Mouse (Mus musculus) kidney, postnatal 0 days (tissue): ENCODE data around the gene Ntf5. TPM values are rescaled to one million over a fixed set of nuclear protein-coding genes. Genes with fewer than 3 reads are reported as not detected.

ENCODE experiments used
- ATAC-seq: fragments of 200-750 bp; cut with Nextera tagmentation; replicated peaks from 2 replicates; pipeline ENCODE4 v1.8.0; 2017; ENCODE audit warnings: low read depth, moderate number of reproducible peaks, moderate TSS enrichment, moderate library complexity; ENCODE audit not compliant: low FRiP score
- DNase-seq: peaks from one replicate; pipeline ENCODE4 v3.0.0-alpha.2; 2016; ENCODE audit warnings: low spot score
- H3K27ac ChIP-seq: fragments of 300-500 bp; sonication (generic); 2 replicates; pipeline ENCODE4 v1.5.1; 2014; ENCODE audit warnings: mild to moderate bottlenecking
- H3K27me3 ChIP-seq: fragments of 300-500 bp; sonication (generic); 2 replicates; pipeline ENCODE4 v1.6.1; 2014; ENCODE audit warnings: low read length, mixed read lengths; ENCODE audit not compliant: insufficient read depth
- H3K36me3 ChIP-seq: fragments of 300-500 bp; sonication (generic); 2 replicates; pipeline ENCODE4 v1.6.1; 2014; ENCODE audit warnings: low read length, mixed read lengths; ENCODE audit not compliant: insufficient read depth
- H3K4me1 ChIP-seq: fragments of 300-500 bp; sonication (generic); replicated peaks from 2 replicates; pipeline ENCODE4 v1.6.1; 2014; ENCODE audit warnings: antibody characterized with exemption, low read length, mixed read lengths; ENCODE audit not compliant: insufficient read depth
- H3K4me2 ChIP-seq: fragments of 300-500 bp; sonication (generic); 2 replicates; pipeline ENCODE4 v1.6.1; 2014; ENCODE audit warnings: mild to moderate bottlenecking, low read length, moderate library complexity, mixed read lengths
- H3K4me3 ChIP-seq: fragments of 300-500 bp; sonication (generic); replicated peaks from 2 replicates; pipeline ENCODE4 v1.5.1; 2014; ENCODE audit warnings: low read depth, low read length
- H3K9ac ChIP-seq: fragments of 300-500 bp; sonication (generic); 2 replicates; pipeline ENCODE4 v1.6.1; 2014; ENCODE audit warnings: low read depth, low read length
- H3K9me3 ChIP-seq: fragments of 300-500 bp; sonication (generic); replicated peaks from 2 replicates; pipeline ENCODE4 v1.6.1; 2016; ENCODE audit warnings: low read length, inconsistent platforms, mixed read lengths
- CTCF ChIP-seq: IDR thresholded peaks from 2 replicates; pipeline ENCODE4 v1.5.1; 2016; ENCODE audit warnings: antibody characterized with exemption, low read depth, mild to moderate bottlenecking, moderate library complexity
- WGBS: fragments of 180-500 bp; shearing (Covaris S2); extraction: QIAGEN DNeasy Blood & Tissue Kit; methylation state at CpG from one replicate; pipeline ENCODE4 v1.1.7; 2014; 5-methylcytosine and 5-hydroxymethylcytosine counted together
- polyA plus RNA-seq: library from polyadenylated mRNA; unstranded; fragments of >200 nt; fragmentation: Nextera tagmentation; extraction: Ambion mirVana; gene quantifications from 2 replicates; pipeline ENCODE4 v1.2.1, GENCODE M21; 2015

Gene Ntf5
- polyA plus RNA-seq, 1 experiment from 2014 or later: 1.5 TPM

DNA sequence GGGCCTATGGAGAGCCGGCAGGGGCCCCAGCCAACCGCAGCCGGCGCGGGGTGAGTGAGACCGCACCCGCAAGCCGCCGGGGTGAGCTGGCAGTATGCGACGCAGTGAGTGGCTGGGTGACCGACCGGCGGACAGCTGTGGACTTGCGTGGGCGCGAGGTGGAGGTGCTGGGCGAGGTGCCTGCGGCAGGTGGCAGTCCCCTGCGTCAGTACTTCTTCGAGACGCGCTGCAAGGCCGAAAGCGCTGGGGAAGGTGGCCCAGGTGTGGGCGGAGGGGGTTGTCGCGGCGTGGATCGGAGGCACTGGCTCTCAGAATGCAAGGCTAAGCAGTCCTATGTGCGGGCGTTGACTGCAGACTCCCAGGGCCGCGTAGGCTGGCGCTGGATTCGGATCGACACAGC lies 2.1 kb downstream of the Ntf5 start:
- Histone ChIP-seq H3K9ac (no peak overlapping the region), H3K27me3 (peaks cover 30% of the 10 kb centered on the region), H3K36me3 (no peaks in the 10 kb centered on the region), H3K9me3 (no peaks in the 10 kb centered on the region), H3K4me1 (peaks cover 9% of the 10 kb centered on the region), H3K4me3 (no peak overlapping the region; the same call in 1 of the 2 replicates), H3K4me2 (peak overlapping the region; percentile 18; the same call in 1 of the 2 replicates), H3K27ac (no peak overlapping the region)
- 15% methylated on average over 37 of the region's 37 CpGs for WGBS
- ATAC-seq (no peak), DNase-seq (no peak)
- TF ChIP-seq CTCF: no peak

GRCm38 (mm10) chr7:45417962-45418492 lies 4.5 kb downstream of the Ntf5 start:
- H3K4me3 ChIP-seq: no peak overlapping the region
- TF ChIP-seq CTCF: no peak
- no peak overlapping the region for H3K9ac ChIP-seq
- peaks cover 27% of the 10 kb centered on the region for H3K27me3 ChIP-seq
- peaks cover 18% of the 10 kb centered on the region for H3K36me3 ChIP-seq
- H3K27ac ChIP-seq: no peak overlapping the region
- peaks cover 9% of the 10 kb centered on the region for H3K4me1 ChIP-seq
- H3K9me3 ChIP-seq: no peaks in the 10 kb centered on the region
- ATAC-seq (no peak), DNase-seq (no peak)
- no peak overlapping the region for H3K4me2 ChIP-seq
- WGBS: 10% methylated on average over 13 of the region's 13 CpGs

GRCm38 (mm10) chr7:45419859-45420614 lies 6.5 kb downstream of the Ntf5 start:
- ATAC-seq (no peak), DNase-seq (no peak)
- no peak overlapping the region for H3K4me3 ChIP-seq
- H3K27ac ChIP-seq: no peak overlapping the region
- TF ChIP-seq CTCF: no peak
- no peaks in the 10 kb centered on the region for H3K9me3 ChIP-seq
- H3K27me3 ChIP-seq: peaks cover 17% of the 10 kb centered on the region
- 17% methylated on average over 27 of the region's 27 CpGs for WGBS
- peaks cover 38% of the 10 kb centered on the region for H3K36me3 ChIP-seq
- no peak overlapping the region for H3K9ac ChIP-seq
- no peak overlapping the region for H3K4me2 ChIP-seq
- no peaks in the 10 kb centered on the region; the same call in none of the 2 replicates for H3K4me1 ChIP-seq

DNA sequence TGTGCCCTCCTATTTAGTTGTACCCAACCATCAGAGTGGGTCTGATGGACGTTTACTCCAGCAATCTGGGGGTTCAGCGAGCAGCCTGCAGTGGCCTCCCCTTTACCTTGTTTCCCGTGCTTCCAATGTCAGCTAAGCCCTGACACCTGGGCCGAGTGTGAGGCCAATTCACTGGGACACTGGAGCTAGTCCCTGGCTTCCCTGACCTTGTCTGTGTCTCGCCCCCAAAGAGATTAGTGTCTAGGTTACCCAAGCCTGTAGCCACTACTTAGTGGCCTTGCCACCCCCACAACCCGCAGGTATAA lies 7.1 kb downstream of the Ntf5 start, which contains the start of gene Lhb:
Gene Lhb (plus strand): TSS at position 206 of the 305 bp plus-strand sequence.
- ATAC-seq (no peak), DNase-seq (no peak)
- Histone ChIP-seq H3K27me3 (peaks cover 12% of the 10 kb centered on the region), H3K27ac (no peak within 1 kb of the TSS), H3K4me1 (no peaks in the 10 kb centered on the region; the same call in none of the 2 replicates), H3K9me3 (no peaks in the 10 kb centered on the region), H3K4me2 (no peak within 1 kb of the TSS), H3K36me3 (peaks cover 42% of the 10 kb centered on the region), H3K9ac (no peak within 1 kb of the TSS), H3K4me3 (no peak within 1 kb of the TSS)
- WGBS: 52% methylated on average over 6 of the region's 6 CpGs
- TF ChIP-seq CTCF: no peak

DNA sequence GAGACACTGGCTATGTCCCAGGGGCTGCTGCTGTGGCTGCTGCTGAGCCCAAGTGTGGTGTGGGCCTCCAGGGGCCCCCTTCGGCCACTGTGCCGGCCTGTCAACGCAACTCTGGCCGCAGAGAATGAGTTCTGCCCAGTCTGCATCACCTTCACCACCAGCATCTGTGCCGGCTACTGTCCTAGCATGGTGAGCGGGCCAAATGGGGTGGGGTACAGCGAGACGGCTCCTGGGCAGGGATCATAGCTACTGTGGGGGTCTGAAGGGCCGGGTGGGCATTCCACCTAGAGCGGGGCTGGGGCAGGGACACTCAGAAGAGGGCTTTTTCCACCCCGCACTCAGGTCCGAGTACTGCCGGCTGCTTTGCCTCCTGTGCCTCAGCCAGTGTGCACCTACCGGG lies 7.7 kb downstream of the Ntf5 start:
- H3K4me3 ChIP-seq: no peak overlapping the region
- H3K9me3 ChIP-seq: no peaks in the 10 kb centered on the region
- H3K27me3 ChIP-seq: peaks cover 6% of the 10 kb centered on the region; the same call in 1 of the 2 replicates
- H3K36me3 ChIP-seq: peaks cover 42% of the 10 kb centered on the region
- no peaks in the 10 kb centered on the region; the same call in 1 of the 2 replicates for H3K4me1 ChIP-seq
- ATAC-seq: no peak
- no peak for DNase-seq
- H3K4me2 ChIP-seq: no peak overlapping the region
- H3K9ac ChIP-seq: no peak overlapping the region
- H3K27ac ChIP-seq: no peak overlapping the region
- no peak for TF ChIP-seq CTCF
- WGBS: 88% methylated on average over 14 of the region's 14 CpGs

- TF ChIP-seq CTCF: no peak
- Histone ChIP-seq H3K36me3 (peaks cover 65% of the 10 kb centered on the region), H3K27ac (no peak overlapping the region), H3K9ac (no peak overlapping the region), H3K27me3 (no peaks in the 10 kb centered on the region), H3K9me3 (no peaks in the 10 kb centered on the region), H3K4me1 (no peaks in the 10 kb centered on the region), H3K4me3 (no peak overlapping the region), H3K4me2 (no peak overlapping the region)
- ATAC-seq: no peak
- no peak for DNase-seq
- WGBS: 88% methylated on average over 8 of the region's 8 CpGs
These were observed 13.1 kb downstream of the Ntf5 start for GRCm38 (mm10) chr7:45426556-45426955.
